Mouse (Mus musculus): Measurements from ENCODE around the gene Nrtn.

Gene Nrtn

DNA sequence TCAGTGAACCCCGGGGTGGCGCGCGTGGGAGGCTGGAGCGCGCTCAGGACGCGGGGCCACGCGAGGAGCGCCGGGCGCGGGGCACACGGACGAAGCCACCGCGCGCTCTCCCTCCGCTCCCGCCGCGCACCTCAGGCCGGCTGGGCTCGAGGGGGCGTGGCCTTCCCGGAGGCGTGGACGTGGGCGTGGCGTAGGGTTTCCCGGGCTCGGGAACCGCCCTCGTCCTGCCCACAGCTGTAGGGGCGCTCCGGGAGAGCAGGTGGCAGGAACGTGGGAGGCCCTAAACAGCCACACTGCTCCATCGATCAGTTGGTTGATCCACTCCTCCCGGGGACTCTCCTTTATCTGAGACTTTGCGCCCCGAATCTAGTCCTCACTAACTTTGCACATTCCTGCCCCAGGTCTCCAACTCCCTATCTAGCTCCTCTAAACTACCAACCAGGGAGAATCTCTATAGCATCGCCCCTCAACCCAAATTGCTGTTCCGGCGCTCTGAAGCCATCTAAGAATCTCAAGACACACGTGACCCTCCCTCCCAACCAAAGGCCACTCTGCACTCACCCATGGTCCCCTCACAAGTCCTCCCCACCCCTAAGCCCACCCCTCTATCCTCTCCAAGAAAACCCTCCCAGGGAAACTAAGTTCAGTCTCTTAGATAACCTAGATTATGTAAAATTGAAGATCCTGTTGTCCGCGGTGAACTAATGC lies at the start of gene Nrtn:
Nrtn (minus strand) TSS at position 115 of the 708 bp plus-strand sequence.
- in situ Hi-C loops (cut with MboI; ENCODE audit: low pct_unique_long_range_greater_than_20kb in 1 of 2, low sequenced_read_pairs in 2 of 2, unreplicated experiment in 1 of 2): no loop called here

DNA sequence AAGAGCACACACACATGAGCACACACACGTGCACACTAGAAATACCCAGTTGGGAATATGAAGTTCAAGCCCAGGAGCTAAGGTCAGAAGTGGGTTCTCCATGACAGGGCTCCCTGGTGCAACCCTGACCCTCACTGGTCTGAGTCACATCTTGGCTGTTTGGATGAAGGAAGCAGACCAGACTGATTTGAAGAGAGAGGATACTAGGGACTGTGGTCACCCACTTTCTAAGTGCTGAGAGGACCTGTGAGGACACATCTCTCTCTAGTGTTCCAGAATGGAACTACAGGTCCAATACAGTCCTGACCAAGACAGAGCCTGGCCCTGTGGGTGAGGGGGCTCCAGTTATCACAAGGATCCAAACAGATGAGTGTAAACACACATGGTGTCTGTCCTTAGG lies 48.5 kb upstream of the Nrtn start:
- in situ Hi-C loops (cut with MboI; ENCODE audit: low pct_unique_long_range_greater_than_20kb in 1 of 2, low sequenced_read_pairs in 2 of 2, unreplicated experiment in 1 of 2): loop anchor here in 1 of 2 experiments (5.0 kb wide), 1 partner anchor 132 kb away; the partner anchor contains the start of gene Mllt1

DNA sequence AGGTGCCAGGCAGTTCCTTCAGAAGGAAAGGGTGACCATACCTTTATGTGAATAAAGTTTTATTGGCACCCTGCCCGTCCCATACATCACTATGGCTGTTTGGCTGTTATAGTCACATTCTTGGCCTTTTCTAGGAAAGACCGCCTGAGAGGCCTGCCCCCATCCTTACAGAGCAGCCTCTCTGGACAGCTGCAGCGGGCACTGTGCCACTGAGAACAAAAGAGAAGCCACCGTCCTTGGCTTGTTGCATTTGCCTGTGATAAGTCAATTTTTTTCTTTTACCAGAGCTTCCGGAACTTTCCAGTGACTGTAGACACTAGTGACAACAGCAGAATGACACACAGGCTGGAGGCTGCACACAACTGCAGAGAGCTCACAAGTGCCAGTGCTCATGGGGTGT lies 47.6 kb upstream of the Nrtn start:
- in situ Hi-C loops (cut with MboI; ENCODE audit: low pct_unique_long_range_greater_than_20kb in 1 of 2, low sequenced_read_pairs in 2 of 2, unreplicated experiment in 1 of 2): loop anchor here in 1 of 2 experiments (5.0 kb wide), 1 partner anchor 132 kb away; the partner anchor contains the start of gene Mllt1

DNA sequence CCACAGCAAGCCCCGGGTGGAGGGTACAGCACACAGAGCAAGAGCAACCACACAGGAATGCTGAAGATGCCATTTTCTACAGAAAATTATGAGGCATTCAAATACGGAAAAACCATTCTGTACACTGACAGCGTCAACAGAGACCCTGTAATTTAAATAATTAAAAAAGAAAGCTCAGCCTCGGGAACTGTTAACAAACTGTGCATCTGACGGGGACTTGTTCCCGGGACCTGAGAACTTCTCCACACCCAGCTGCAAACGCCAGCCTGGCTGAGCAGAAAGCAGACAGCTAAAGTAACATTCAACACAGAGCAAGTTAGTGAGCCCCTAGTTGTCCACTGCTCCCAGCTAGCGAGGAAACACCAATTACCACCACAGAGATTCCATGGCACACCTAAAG lies 44.7 kb upstream of the Nrtn start:
- in situ Hi-C loops (cut with MboI; ENCODE audit: low pct_unique_long_range_greater_than_20kb in 1 of 2, low sequenced_read_pairs in 2 of 2, unreplicated experiment in 1 of 2): no loop called here

DNA sequence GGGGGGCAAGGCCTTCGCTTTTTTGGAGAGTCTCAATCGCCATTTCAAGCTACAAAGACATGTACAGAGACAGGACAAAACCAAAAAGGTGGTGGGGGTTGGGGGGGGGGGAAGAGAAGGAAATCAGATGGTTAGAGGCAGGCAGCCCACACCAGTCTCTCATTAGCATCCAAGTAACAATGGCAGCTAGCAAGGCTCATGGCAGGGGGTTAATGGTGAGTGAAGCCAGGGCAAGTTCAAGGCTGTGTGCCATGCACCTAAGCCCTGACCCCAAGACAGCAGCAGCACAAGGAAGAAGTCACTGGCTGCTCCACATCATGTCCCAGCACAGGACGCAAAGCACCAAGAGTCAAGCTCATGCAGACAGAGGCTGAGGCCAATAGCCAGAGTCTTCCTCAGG lies 41.9 kb upstream of the Nrtn start:
- in situ Hi-C loops (cut with MboI; ENCODE audit: low pct_unique_long_range_greater_than_20kb in 1 of 2, low sequenced_read_pairs in 2 of 2, unreplicated experiment in 1 of 2): no loop called here

DNA sequence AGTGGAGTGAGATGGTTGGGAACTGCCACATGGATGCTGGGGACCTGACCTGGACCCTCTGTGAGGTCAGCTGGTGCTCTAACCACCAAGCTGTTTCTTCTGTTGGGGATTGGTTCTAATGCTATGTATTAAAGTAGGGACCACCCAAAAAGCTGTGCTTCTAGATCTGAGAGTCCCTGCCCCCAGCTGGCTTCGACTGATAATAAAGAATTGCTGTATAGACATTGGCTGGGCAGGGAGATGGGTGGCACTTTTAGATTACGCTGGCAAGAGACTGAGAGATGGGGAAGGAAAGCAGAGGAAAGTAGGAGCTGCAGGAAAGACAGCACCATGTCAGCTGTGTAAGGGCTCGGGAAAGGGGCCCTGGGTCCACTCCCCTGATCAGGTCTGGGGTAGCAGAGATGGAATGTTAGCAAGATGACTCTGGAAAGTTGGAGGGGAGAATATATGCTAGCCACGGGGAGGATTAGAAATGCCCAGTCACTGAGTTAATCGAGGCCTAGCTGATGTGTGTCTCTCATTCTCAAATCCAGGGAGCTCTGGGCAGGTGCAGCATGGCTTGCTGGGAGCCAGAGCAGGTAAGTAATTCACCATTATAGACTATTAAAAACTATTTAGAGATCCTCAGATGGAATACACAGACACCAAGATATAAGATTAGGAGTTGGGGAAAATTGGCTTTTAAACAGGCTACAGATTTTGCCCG lies 36.4 kb upstream of the Nrtn start:
- in situ Hi-C loops (cut with MboI; ENCODE audit: low pct_unique_long_range_greater_than_20kb in 1 of 2, low sequenced_read_pairs in 2 of 2, unreplicated experiment in 1 of 2): no loop called here

DNA sequence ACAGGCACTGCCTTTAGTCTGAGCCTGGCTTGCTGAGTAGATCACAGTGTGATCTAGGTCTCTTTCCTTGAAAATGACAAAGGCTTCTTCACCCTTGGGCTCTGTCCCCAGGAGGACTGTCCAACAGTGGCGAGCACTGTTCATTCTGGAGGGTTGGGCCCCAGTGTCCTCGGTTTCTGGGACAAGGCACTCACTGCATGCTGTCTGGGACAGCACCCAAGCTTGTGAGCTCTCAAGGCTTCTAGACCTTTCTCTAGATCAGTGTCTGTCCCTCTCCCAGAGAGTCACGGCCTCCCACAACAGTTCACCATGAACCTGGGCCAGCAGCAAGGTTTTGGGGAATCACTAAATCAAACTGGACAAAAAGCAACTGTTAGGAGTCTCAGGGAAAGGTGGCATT lies 35.3 kb upstream of the Nrtn start:
- in situ Hi-C loops (cut with MboI; ENCODE audit: low pct_unique_long_range_greater_than_20kb in 1 of 2, low sequenced_read_pairs in 2 of 2, unreplicated experiment in 1 of 2): no loop called here

DNA sequence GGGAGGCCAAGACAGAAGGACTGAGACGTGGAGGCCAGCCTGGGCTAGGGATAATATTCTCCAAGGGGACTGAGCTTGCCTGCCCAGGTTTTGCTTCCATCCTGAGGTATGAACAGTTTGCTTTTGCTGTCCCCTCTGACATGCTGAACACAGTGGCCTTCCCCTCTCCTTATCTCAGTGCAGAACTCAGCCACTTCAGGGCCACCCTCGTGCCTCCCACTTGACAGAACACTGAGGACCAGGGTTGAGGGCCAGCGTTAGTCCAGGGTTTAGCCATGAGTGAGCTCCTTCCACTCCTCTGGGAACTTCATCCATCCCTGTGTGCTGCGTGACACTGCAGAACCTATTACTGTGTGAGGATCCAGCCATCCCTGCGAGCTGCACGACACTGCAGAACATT lies 32.0 kb upstream of the Nrtn start:
- in situ Hi-C loops (cut with MboI; ENCODE audit: low pct_unique_long_range_greater_than_20kb in 1 of 2, low sequenced_read_pairs in 2 of 2, unreplicated experiment in 1 of 2): no loop called here

DNA sequence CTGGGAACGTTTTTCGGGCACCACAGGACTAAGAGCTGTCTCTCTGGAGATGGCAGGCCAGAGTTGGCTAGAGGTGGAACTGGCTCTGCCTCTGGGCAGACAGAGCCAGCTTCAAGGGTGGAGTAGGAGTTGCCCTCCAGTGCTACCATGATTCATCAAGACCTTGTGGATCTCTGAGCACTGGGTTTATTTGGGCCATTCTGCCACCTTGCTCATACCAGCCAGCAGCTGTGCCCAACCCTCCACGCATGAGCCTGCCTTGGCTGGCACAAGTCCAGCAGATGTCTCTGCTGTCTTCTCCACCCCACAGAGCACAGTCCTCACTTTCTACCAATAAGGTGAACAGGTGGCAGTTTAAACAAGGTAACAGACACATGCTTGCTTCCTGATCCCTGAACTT lies 31.6 kb upstream of the Nrtn start:
- in situ Hi-C loops (cut with MboI; ENCODE audit: low pct_unique_long_range_greater_than_20kb in 1 of 2, low sequenced_read_pairs in 2 of 2, unreplicated experiment in 1 of 2): no loop called here

DNA sequence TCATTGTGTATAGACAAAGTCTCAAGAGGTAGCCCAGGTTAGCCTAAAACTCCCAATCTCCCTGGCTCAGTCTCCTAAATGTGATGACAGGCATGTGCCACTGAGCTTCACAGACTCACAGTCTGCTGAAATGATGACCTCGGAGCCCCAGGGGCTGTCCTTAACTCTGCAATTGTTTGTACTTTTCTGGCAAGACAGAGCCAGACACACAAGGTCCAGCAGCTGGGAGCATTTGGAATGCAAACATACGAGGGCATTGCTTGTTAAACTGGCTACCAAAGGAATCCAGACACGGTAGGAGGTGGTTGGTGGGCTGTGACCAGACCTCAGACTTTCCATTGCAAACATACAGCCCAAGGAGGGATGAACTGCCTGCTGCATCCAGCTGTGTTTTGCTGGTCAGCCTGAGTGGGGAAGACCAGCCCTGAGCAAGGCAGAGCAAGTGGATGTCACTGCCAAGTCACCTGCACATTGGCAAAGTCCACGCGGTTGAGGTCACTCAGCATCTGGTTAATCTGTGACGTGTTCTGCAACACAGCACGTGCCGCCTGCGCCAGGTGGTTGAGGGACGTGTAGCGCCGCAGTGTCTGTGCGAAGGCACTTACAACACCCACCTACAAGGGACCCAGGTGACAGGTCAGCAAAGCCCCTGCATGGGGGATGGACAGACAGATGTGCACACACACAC lies 23.1 kb upstream of the Nrtn start:
- in situ Hi-C loops (cut with MboI; ENCODE audit: low pct_unique_long_range_greater_than_20kb in 1 of 2, low sequenced_read_pairs in 2 of 2, unreplicated experiment in 1 of 2): no loop called here

DNA sequence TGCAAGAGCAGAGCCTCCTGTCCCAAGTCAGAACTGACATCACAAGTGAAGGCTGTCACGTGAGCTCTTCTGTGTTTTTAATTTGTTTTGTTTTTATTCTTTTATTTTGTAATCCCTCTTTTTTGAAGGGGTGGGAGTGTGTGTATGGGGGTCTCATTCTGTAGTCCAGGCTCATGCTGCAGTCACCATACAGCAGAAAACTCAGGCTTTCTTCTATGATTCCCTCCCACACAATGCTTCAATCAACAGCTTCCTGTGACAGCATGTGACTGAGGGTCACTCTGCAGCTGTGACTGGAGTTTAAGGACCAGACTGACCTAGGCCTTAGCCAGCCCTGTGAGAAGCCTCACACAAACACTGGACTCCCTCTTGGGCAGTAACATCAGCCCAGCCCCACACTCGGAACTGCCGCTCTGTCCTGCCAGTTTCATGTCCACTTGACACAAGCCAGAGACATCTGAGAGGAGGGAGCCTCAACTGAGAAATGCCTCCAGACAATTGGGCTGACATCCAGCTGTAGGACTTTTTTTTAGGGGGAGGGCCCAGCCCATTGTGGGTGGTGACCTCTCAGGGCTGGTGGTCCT lies 21.5 kb upstream of the Nrtn start:
- in situ Hi-C loops (cut with MboI; ENCODE audit: low pct_unique_long_range_greater_than_20kb in 1 of 2, low sequenced_read_pairs in 2 of 2, unreplicated experiment in 1 of 2): no loop called here

DNA sequence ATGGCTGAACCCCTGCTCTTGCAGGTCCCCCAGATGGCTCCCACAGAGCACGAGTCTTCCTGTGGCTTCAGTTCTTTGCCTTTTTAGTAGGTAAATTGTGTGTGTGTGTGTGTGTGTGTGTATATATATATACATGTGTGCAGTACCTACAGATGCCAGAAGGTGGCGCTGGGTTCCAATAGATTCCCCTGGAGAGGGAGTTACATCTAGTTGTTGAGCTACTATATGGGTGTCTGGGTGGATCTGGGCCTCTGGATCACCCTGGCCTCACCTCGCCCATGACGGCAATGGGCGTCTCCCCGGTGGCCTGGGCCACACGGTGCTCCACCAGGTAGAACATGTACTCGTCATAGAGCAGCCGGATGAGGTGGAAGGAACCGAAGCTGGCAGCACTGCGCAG lies 20.2 kb upstream of the Nrtn start:
- in situ Hi-C loops (cut with MboI; ENCODE audit: low pct_unique_long_range_greater_than_20kb in 1 of 2, low sequenced_read_pairs in 2 of 2, unreplicated experiment in 1 of 2): no loop called here

DNA sequence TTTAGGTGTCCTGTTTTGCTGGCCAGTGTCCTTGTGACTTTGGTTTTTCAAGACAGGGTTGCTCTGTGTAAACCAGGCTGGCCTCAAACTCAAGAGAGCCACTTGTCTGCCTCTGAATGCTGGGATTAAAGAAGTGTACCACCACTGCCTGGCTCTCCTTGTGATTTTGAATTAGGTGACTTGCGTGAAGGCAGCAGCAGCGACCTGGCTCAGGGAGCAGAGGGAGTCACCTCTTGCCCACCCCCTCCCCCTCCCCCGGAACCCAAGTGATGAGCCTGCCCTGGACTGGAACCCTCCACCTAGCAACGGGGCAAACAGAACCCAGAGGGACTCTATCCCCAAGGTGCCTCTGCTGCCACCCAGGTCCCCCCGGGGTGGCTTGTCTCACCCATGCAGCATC lies 12.6 kb upstream of the Nrtn start, which contains the start of gene Prr22:
Prr22 (plus strand) TSS at position 301 of the 400 bp plus-strand sequence.
- in situ Hi-C loops (cut with MboI; ENCODE audit: low pct_unique_long_range_greater_than_20kb in 1 of 2, low sequenced_read_pairs in 2 of 2, unreplicated experiment in 1 of 2): no loop called here

DNA sequence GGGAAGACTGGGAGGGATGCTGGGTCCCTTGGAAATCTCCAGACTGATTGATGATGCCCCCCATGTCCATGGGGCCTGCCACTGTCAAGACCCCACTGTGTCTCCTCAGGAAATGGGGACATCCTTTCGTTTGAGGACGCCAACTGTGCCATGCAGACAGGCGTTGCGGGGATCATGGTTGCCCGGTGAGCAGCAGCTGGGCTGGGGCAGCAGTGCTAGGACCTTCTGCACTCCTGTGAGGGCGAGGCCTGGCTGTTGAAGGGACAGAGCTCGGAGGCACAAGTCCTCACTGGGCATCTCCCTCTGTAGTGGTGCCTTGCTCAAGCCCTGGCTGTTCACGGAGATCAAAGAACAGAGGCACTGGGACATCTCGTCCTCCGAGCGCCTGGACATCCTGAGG lies 11.6 kb upstream of the Nrtn start:
- in situ Hi-C loops (cut with MboI; ENCODE audit: low pct_unique_long_range_greater_than_20kb in 1 of 2, low sequenced_read_pairs in 2 of 2, unreplicated experiment in 1 of 2): no loop called here

DNA sequence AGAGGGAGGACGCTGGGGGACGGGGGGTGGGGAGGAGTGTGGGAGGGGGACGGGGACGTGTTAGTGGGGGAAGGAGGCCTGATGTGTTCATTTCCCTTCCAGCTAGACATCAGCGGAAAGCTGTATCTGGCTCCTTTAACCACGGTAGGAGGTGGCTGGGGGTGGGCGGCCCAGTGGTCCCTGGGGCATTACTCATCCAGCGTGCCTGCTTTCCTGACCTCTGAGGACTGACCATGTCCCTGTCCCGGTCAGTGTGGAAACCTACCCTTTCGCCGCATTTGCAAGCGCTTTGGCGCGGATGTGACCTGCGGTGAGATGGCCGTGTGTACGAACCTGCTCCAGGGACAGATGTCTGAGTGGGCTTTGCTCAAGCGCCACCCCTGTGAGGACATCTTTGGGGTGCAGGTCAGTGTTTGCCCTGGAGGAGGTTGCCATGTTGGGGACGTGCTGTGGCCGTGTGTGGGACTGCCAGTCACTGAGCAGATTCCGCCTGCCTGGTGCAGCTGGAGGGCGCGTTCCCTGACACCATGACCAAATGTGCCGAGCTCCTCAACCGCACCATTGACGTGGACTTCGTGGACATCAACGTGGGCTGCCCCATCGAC lies 10.3 kb upstream of the Nrtn start:
- in situ Hi-C loops (cut with MboI; ENCODE audit: low pct_unique_long_range_greater_than_20kb in 1 of 2, low sequenced_read_pairs in 2 of 2, unreplicated experiment in 1 of 2): no loop called here

DNA sequence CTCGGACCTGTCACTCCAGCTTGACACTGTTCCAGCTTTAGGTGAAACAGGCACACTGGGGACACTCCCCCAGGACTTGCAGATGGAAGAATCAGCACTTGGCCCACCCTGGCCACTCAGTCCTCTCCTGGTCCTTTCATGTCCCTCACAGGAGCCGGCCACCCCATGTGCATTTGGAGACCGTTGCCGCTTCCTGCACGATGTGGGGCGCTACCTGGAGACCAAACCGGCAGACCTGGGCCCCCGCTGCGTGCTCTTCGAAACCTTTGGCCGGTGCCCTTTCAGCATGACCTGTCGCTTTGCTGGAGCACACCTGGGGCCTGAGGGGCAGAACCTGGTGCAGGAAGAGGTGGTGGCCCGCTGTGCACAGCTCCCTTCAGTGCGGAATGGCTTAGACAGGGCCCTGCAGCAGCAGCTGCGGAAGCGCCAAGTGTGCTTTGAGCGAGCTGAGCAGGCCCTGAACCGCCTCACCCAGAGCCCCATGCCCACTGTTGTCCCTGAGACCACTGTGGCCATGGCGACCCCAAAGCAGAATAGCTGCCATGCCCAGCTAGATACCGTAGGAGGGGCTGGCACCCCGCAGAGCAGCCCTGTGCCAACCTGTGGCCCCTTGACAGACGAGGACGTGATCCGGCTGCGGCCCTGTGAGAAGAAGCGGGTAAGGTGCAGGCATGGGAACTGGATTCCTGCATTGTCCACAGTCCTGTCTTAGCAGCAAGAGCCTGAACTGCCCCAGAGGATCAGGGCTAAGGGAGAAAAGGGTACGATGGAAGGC lies 9.5 kb upstream of the Nrtn start:
- in situ Hi-C loops (cut with MboI; ENCODE audit: low pct_unique_long_range_greater_than_20kb in 1 of 2, low sequenced_read_pairs in 2 of 2, unreplicated experiment in 1 of 2): no loop called here

DNA sequence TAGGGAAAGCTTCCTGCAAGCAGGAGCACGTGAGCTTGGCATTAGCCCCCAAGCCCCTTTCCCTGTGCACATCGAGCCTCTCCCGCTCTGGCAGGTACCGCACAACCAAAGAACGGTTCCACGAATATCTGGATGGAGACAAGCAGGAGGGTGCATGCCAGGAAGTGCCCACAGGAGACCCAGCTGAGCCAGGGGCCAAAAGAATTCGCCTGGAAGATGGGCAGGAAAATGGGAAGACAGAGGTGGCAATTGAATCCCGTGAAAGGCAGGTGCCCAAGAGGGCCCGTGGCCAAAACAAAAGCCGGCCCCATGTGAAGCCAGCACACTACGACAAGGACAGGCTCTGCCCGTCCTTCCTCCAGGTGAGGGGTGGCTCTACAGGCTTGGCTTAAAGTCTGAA lies 8.1 kb upstream of the Nrtn start:
- in situ Hi-C loops (cut with MboI; ENCODE audit: low pct_unique_long_range_greater_than_20kb in 1 of 2, low sequenced_read_pairs in 2 of 2, unreplicated experiment in 1 of 2): no loop called here

All from mouse embryonic stem cell (cell line).